Mouse (Mus musculus) cerebellum, adult (tissue): ENCODE data around the gene Sf3b3.
"Not testable (repeated sequence)": the region's sequence is repeated elsewhere in the genome, so short reads cannot be mapped to it uniquely, and the experiment has no call there.

ENCODE experiments used
- ATAC-seq: cut with Nextera tagmentation; 2 replicates; pipeline ENCODE4 v1.9.2; 2017; ENCODE audit warnings: mild to moderate bottlenecking, moderate library complexity, mixed read lengths; ENCODE audit not compliant: insufficient number of reproducible peaks, low FRiP score, low TSS enrichment

Sf3b3 gene

DNA sequence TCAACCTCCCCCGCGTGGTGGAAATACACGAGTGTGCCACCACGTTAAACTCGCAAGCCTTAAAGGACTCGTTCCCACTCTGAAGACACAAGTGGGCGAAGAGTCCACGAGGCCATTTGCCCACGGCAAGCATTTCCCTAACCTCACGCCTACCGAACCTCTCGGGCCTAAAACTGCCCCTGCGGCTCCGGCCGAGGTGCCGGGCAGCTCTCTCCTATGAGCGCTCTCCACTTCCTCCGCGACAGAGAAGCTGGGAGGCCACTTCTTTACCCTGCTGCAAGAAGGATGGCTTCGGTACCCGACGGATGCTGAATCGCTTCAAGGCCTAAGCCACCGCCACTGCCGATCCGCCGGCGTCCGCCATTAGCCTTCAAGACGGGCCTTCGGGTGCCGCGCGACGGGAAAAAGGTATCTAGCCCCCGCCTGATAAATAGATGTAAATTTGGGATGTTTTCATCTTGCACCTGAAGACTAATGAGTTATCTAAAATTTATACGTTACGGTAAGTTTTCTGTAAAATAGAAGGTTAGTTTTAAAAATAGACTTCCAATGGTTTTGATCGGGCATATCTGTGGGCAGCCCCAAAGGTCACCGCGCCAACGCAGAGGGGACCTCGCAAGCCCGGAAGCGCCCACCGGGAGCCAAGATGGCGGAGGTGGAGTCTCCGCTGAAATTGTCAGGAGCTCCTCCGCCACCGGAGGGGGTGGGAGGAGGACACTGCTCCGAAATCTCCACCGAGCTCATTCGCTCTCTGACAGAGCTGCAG, at the start of gene Sf3b3, which contains the start of gene Cog4:
Gene Sf3b3 (minus strand): TSS at position 383 of the 766 bp plus-strand sequence.
Gene Cog4 (plus strand): TSS at position 196 of the 766 bp plus-strand sequence.
- peak; percentile 84; the same call in 1 of the 2 replicates for ATAC-seq

DNA sequence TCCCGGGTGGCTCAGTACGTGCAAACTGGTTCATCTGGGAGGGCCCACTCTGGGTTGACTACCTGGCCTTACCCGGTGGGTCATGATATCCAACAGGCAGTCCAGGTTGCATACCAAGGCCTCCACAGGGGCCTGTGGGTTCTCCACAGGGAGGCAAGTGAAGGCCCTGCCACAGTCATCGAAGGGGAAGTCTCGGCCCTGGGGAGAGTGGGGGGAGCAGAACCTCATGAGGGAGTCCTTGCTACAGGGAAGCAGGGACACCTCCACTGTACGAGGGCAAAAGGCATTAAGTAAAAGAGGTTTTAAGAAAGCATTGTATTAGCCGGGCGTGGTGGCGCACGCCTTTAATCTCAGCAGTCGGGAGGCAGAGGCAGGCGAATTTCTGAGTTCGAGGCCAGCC, 49.2 kb upstream of the Sf3b3 start:
- ATAC-seq = no peak

DNA sequence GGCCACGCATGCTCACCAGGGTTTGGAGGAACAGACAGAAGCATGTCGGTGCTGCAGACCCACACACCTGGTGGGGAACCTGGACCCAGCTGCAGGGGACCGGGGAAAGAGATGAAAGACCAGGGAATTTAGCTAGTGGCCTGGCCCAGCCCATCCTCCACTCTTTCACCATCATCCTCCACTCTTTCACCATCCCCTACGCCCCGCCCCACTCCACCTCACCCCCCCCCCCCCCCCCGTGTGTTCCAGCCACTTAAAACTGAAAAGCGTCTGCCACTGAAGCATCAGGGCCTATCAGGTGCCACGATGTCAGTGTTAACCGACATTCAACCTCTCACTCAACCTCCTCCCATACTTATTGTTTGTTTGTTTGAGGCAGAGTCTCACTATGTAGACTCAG, 48.7 kb upstream of the Sf3b3 start:
- ATAC-seq = no peak

DNA sequence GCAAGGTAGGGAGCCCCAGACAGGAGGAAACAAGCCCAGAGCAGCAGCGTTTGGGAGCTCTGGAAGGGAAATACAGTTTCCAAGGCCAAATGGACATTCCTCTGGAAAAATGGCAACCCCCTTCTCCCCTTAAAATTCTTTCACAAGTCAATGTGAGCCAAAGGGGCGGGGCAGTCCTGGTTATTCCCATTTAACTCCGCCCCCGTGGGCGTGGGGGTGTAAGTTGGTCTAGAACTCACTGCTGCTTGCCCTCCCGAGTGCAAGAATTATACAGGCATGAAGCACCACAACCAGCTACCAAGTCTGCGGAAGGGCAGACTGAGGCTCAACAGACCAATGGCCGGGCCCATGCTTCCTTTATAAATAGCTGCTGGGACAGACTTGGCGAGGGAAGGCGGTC, 48.3 kb upstream of the Sf3b3 start:
- no peak for ATAC-seq

DNA sequence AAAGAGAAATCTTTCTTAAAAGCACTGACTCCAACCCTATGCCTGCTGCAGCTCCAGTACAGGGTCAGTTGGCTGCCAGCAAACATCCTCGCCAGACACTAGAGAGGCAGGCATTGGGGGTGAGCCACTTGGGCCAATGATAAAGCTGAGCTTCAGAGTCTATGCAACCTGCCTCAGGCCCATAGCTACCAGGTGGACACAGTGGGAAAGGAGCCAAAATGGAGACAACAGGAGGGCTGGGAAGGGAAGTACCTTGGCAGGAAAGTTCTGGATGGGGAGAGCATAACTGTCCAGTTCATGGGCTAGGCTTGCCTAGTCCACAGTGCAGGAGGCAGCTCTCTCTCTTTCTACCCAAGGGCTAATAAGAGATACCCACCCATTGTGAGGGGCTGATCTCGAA, 46.3 kb upstream of the Sf3b3 start:
- peak; percentile 70 for ATAC-seq

DNA sequence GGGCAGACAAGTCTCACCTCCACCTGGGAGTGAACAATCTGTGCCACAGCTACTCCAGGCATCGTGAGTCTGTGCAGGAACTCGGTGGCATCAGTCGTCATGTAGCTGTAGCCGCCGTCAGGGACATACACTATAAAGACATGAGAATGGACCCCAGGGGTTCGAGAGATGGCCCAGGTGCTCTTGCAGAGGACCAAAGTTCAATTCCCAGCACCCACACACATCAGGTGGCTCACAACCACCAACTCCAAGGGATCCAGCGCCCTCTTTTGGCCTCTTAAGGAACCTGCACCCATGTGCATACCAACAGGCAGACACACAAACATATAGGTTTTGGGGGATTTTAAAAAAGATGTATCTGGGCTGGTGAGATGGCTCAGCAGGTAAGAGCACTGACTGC, 45.5 kb upstream of the Sf3b3 start:
- ATAC-seq = no peak

DNA sequence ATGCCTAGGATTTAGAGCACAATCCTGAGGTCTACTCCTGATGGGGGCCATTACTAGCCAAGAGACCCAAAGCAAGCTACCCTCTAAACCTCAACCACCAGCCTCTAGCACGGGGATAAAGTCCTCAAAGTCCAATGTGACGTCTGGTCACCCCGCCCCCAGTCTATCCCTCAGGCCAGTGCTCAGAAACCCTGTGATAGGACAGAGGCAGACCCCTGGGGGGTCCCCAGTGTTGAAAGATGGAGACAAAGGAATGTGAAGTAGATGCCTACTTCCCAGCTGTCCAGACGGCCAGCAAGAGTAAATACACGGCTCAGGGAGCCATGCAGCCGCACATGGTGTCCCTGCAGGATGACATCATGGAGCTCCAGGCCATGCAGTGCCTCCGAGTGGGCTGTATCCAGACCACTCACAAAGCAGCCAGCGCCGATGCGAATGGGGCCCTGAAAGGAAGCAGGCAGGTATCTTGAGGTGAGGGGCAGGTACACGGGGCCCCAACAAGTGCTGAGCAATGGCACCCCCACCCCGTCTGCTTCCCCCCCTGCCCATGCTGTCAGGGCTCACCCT, 43.4 kb upstream of the Sf3b3 start:
- no peak for ATAC-seq

DNA sequence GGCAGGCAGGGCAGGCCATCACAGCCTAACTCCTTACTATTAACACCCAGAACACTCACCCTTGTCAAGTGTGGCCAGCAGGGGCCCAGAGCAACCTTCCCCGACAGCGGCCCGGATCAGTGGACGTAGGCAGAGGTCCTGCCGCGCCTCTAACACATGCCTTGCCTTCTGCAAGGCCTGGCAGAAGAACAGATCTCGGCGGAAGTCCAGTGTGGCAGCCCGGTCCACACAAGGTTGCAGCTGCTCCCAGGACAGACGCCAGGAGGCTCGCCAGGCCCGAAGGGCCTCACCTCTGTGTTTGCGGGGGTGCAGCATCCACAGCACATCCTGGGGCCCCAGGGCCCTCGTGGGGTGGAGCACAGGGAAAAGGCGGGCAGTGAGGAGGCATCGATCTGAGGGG, 42.3 kb upstream of the Sf3b3 start:
- 0 out of 2 replicates have a peak, but pooled peaks have one; percentile 18 for ATAC-seq

DNA sequence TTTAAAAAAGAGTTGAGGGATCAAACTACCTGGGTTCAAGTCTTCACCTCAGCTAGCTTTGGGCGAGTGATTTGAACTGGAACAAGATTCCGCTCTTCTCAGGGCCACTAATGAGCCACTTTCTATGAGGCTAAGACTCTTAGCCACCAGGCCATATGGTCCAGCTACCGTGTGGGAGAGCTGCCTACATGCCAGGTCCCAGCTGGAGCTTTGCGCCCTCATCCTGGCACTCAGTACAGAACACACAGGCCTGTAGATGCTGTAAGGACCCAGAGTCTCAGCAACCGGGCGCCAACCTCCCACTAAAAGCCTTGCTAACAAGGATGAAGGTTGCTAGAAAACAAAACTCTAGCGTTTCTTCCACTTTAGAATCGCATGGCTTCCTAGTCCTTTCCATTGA, 41.9 kb upstream of the Sf3b3 start:
- peak; percentile 59; the same call in 1 of the 2 replicates for ATAC-seq

DNA sequence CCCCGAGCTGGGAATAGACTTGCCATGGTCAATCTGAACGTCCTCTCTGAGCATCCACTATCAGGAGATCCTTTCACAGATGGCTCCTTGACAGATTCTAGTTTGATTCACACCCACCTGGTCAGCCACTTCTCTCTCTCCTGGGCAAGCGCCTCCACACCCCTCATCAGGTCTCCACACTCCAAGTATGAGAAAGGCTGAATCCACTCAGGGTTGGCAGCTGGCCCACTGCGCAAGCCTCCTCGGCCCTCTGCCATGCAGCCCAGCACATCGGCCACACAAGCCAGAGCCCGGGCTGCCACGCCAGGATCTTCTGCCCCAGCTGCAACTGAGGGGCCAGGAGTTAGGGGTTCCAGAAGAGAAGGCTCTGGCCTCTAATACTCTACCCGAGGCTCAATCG, 41.0 kb upstream of the Sf3b3 start:
- no peak for ATAC-seq

DNA sequence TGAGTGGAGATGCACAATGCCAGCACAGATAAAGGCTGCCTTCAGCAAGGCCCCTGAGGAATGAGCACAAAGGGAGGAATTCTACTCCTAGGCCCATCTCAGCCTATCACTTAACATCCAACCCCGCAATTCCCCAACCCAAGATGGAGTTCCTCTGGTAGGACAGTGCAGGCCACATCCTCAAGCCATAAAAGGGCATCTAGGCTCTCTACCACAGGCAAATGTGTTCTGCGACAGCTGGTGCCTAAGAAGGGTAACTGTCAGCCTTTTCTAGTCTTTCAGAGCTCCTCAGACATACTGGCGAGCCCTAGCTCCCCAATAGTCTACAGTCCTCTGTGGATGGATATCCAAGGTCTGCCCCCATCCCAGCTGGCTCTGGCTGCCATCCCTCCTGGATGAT, 40.0 kb upstream of the Sf3b3 start:
- no peak for ATAC-seq

DNA sequence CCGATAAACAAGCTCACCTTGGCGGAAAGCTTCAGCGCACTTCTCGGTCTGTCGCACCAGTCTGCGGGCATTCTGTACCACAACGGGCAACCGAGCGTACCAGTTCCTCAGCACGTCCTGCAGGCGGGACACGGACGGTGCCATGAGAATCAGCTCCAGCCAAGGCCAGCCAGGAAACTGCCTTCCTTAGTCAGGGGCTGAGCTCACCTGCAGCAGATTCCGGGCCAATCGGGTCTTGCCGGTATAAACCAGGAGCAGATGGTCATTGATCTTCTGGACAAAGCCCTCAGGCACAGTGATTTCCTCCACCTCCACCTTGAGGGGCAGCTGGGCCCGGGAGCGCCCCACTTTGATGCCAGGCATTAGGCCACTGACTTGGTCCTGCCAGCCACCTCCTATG, 37.2 kb upstream of the Sf3b3 start:
- ATAC-seq = peak; percentile 36; the same call in 1 of the 2 replicates

DNA sequence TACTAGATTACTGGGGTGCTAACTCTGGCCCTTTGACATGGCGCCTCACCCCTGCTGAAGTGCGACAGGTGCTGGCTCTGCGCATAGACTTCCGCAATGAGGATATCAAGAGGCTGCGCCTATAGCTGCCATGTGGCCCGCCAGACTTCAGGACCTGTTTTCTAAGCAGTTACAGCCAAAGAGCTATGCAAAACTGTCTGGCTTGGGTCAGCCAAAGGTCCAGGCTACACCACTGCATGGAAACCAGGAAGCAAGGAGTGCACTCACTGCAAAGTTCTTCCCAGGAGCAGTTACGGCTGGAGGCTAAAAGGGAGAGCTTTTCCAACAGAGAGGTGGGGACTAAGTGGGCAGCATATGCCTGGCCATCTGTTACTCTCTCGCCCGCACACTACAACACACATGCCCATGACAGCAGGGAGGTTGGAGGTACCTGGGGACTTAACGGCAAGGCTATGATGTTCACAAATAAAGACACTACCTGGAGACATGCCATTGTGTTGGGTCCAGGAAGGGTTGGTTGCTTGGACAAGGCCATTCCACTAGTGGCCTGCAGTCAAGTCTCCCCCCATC, 35.2 kb upstream of the Sf3b3 start:
- ATAC-seq = peak; percentile 65

DNA sequence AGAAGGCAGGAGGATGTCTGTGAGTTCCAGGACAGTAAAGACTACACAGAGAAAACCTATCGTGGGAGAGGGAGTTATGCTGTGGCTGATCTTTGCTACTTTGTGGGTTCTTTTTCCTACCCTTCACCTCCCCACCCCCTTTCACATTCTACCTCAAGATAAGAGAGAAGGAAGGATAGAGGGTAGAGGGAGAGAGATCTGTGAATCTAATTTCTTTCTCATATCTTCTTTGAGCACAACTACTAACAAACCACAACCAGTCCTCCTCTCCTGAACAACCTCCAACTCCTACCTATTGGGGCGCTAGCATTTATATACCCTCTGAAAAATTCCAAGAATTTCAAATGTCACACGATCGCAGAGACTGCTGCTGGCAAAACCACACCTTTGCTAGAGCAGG, 31.3 kb upstream of the Sf3b3 start:
- no peak for ATAC-seq

DNA sequence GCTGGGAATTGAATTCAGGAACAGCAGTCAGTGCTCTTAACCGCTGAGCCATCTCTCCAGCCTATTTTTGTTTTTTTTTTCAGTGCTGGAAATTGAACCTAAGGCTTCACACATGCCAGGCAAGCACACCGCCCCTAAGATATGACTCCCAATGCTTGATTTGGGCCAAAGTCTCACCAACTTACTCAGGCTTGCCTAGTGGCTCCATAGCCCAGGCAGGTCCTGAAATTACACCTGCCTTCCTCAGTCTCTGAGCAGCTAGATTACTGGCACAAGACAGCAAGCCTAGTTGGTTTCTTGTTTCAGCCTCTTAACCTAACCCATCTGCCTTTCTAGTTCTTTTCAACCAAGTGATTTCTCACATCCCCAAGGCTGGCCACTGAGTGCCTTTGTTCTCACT, 23.9 kb upstream of the Sf3b3 start:
- no peak for ATAC-seq

DNA sequence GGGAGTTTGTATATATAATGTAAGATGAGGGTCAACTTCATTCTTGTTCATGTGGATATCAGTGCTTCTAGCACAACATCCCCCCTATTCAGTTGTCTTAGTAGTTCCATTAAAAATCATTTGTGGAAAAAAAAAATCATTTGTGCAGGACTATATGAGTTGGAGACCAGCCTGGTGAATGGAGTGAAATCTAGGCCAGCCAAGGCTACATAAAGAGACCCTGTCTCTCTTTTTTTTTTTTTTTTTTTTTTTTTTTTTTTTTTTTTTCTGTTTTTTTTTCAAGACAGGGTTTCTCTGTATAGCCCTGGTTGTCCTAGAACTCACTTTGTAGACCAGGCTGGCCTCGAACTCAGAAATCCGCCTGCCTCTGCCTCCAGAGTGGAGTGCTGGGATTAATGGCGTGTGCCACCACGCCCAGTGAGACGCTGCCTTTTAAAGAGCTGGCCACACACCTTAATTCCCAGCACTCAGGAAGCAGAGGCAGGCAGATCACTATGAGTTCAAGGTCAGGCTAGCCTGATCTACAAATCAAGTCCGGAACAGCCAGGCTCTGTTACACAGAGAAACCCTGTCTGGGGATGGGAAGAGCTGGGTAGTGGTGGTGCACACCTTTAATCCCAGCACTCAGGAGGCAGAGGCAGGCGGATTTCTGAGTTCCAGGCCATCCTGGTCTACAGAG, 14.9 kb upstream of the Sf3b3 start:
- ATAC-seq = not testable (repeated sequence)

DNA sequence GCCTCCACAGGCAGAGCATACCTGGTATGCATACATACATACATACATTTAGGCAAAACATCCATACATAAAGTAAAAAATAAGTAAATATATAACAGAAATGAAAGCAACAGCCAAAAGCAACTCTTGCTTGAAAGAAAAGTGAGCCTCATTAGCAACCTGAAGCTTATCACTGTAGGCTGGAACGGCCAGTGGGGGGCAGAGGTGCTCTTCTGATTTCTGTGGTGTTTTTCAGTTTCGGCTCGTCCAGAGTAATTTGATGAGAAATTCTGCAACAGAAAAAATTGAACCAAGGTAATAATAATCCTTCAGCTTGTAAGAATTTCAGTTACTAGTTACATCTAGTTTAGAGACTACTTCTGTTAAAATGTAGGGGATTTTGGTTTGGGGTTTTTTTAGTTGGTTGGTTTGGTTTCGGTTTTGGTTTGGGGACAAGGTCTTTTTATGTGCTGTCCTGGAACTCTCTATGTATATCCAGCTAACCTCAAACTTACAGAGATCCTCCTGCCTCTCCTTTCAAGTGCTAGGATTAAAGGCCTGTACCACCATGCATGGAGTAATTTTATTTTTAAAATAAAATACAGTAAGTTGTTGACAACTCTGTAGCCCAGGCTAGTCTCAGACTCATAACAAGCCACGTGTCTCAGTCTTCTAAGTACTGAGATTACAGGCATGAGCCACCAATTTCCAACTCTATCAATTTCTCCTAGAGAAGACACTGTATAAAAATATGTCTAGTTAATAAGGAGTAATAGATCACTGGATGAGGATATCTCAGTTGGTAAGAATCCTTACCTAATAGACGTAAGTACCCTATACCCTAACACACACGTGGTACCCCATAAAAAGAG, 13.3 kb upstream of the Sf3b3 start:
- ATAC-seq = no peak

DNA sequence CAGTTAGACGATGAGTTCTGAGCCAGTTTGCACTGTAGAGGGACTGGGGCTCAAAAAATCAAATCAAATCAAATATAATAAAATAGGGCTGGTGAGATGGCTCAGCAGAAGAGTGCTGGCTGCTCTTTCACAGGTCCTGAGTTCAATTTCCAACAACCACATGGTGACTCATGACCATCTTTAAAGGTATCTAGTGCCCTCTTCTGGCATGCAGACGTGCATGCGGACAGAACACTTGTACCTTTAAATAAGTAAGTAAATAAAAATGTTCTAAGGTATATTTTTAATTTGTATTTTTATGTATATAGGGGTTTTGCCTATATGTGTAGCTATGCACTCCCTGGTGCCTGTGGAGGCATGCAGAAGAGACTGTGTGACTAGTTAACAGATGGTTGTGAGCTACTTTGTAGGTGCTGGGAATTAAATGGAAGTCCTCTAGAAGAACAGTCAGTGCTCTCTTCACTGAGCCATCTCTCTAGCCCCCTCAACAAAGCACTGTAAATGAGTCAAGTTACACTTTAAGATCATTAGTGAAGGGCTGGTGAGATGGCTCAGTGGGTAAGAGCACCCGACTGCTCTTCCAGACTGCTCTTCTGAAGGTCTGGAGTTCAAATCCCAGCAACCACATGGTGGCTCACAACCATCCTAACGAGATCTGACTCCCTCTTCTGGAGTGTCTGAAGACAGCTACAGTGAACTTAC, 10.3 kb upstream of the Sf3b3 start:
- ATAC-seq = no peak

DNA sequence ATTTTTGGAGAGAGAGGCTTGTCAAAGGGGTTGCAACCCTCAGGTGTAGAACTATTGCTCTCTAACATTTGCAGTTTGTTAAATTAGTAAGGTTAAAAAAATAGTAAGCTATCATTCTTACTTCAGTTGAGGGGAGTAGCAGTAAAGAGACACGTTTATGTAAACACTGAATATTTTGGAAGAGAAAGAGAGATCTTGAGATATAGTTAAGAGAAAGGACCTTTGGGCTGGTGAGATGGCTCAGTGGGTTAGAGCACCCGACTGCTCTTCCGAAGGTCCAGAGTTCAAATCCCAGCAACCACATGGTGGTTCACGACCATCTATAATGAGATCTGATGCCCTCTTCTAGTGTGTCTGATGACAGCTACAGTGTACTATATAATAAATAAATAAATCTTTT, 9.5 kb upstream of the Sf3b3 start:
- ATAC-seq = not testable (repeated sequence)

DNA sequence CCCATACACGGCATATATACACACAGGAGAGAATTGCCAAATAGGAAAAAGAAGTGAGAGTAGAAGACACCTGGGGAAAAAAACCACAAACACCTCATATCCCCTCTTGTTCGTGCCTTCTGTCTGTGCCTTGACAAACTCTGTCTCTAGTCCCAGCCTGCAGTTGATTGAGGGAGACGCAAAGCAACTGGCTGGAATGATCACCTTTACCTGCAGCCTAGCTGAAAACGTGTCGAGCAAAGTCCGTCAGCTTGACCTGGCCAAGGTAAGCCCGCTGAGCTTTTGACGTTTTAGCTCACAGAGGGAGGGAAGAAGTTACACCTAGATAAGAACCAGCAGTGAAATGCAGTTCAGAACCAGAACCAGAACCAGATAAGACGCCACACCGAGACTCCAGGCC, 4.6 kb upstream of the Sf3b3 start:
- ATAC-seq = no peak
